Mouse (Mus musculus) 3134 (cell line): Measurements from ENCODE around the gene Arhgap24.

Experiments used
- DNase-seq: peaks from one replicate; pipeline ENCODE4 v3.0.0-alpha.2; 2011; ENCODE audit warnings: low spot score; ENCODE audit not compliant: insufficient read length; ENCODE audit errors: extremely low read depth

Gene Arhgap24

DNA sequence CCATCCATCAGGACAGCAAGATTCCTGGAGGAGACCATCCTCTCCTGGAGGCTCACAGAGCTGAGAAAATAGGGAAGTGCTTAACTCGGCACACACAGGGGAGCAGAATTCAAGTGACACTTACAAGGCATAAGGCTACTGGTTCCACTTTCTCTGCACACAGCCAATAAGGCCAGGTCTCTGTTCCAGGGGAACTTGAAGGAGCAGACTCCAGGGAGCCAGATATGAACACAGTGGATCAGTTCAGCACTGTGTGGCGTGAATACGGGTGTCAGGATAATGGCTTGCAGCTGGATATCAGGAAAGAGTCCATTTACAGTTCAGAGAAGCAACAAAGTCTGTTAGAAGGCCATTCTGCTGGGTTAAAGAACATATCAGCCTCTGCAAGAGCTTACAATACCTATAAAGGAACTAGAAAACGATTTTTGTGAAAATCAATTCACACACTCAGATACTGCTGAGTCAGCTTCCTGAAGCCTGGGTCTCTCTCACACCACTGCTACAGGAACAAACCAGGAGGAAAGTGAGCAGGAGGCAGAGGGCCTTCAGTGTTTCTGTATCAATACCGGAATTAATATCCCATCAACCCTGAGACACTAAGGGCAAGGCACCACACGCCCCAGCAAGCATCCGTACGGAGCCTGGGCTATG lies 466.0 kb downstream of the Arhgap24 start:
- DNase-seq, result no peak
